Mouse (Mus musculus) lung, embryonic 14.5 days (tissue): ENCODE measurements around the gene Fam117b. TPM values are rescaled to one million over a fixed set of nuclear protein-coding genes. Genes with fewer than 3 reads are reported as not detected.
A peak's percentile ranks its signal among the peaks of the same experiment; 100 is the strongest.

Experiments used
- ATAC-seq: fragments of 200-750 bp; cut with Nextera tagmentation; 2 replicates; pipeline ENCODE4 v1.8.0; 2017; ENCODE audit warnings: mild to moderate bottlenecking, moderate TSS enrichment, moderate library complexity; ENCODE audit not compliant: insufficient read depth
- DNase-seq: peaks from one replicate; pipeline ENCODE4 v3.0.0-alpha.2; 2015
- H3K27ac ChIP-seq: fragments of 300-500 bp; sonication (generic); 2 replicates; pipeline ENCODE4 v1.5.1; 2014; ENCODE audit warnings: low read depth, mild to moderate bottlenecking, moderate library complexity
- H3K27me3 ChIP-seq: fragments of 300-500 bp; sonication (generic); 2 replicates; pipeline ENCODE4 v1.6.1; 2014; ENCODE audit warnings: low read length, control low read depth; ENCODE audit not compliant: insufficient read depth
- H3K36me3 ChIP-seq: fragments of 300-500 bp; sonication (generic); 2 replicates; pipeline ENCODE4 v1.6.1; 2014; ENCODE audit warnings: control low read depth; ENCODE audit not compliant: insufficient read depth
- H3K4me1 ChIP-seq: fragments of 300-500 bp; sonication (generic); 2 replicates; pipeline ENCODE4 v1.6.1; 2014; ENCODE audit warnings: antibody characterized with exemption, control low read depth; ENCODE audit not compliant: insufficient read depth
- H3K4me2 ChIP-seq: fragments of 300-500 bp; sonication (generic); 2 replicates; pipeline ENCODE4 v1.6.1; 2014; ENCODE audit warnings: mild to moderate bottlenecking
- H3K4me3 ChIP-seq: fragments of 300-500 bp; sonication (generic); 2 replicates; pipeline ENCODE4 v1.5.1; 2014; ENCODE audit warnings: low read depth, low read length
- H3K9ac ChIP-seq: fragments of 300-500 bp; sonication (generic); 2 replicates; pipeline ENCODE4 v1.6.1; 2014
- H3K9me3 ChIP-seq: fragments of 300-500 bp; sonication (generic); 2 replicates; pipeline ENCODE4 v1.6.1; 2016; ENCODE audit warnings: low read depth, low read length, control low read depth
- CTCF ChIP-seq: IDR thresholded peaks from 2 replicates; pipeline ENCODE4 v1.5.1; 2016; ENCODE audit warnings: antibody characterized with exemption, low read depth
- WGBS: fragments of 180-500 bp; shearing (Covaris S2); extraction: QIAGEN DNeasy Blood & Tissue Kit; methylation state at CpG from one replicate; pipeline ENCODE4 v1.1.7; 2014; 5-methylcytosine and 5-hydroxymethylcytosine counted together
- polyA plus RNA-seq: library from polyadenylated mRNA; unstranded; fragments of >200 nt; fragmentation: Nextera tagmentation; extraction: Ambion mirVana; gene quantifications from 2 replicates; pipeline ENCODE4 v1.2.1, GENCODE M21; 2014

Gene Fam117b
- polyA plus RNA-seq, 1 experiment from 2014 or later, result 18.7 TPM

DNA sequence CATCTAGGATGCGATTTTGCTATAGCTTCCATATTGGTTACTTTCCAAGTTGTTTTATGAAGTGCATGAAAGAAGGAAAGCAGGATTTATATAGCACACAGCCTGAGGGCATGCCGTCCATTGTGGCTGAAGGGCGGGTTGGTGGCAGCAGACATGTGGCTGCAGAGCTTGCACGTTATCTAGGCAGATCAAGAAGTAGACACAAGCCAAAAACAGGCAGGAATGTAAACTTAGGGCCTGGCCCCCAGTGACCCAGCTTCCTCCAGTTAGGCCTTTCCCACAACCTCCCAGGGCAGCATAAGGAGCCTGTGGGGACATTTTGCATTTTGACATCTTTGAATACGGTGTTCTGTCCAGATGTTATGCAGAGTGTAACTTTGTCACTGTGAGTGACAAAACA lies 31.0 kb downstream of the Fam117b start:
- Histone ChIP-seq H3K27me3 (no peaks in the 10 kb centered on the region), H3K36me3 (no peaks in the 10 kb centered on the region), H3K4me2 (0 out of 2 replicates have a peak overlapping the region, but pooled peaks have one; percentile 11), H3K4me3 (no peak overlapping the region), H3K9ac (no peak overlapping the region), H3K9me3 (no peaks in the 10 kb centered on the region), H3K4me1 (peaks cover 14% of the 10 kb centered on the region), H3K27ac (peak overlapping the region; percentile 66)
- 15% methylated on average over 5 of the region's 5 CpGs for WGBS
- peak; percentile 77 for ATAC-seq
- no peak for TF ChIP-seq CTCF
- peak; percentile 65 for DNase-seq

DNA sequence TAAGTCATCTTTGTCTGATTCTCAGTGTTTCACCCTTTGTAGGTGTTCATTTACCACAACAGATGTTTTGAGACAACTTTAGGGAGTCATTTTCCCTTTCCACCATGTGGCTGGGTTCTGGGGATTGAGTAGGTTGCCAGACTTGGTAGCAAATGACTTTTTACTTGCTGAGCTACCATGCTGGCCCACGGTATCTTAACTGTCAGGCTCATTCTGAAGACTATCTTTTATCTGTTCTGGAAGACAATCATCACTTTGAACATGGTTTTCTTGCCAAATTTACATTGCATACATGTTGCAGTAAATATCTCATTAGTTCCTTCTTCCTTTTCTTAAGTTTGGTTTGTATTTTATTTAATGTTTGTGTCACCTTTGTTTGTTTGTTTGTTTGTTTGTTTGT lies 33.2 kb downstream of the Fam117b start:
- TF ChIP-seq CTCF, result no peak
- no peak for ATAC-seq
- peaks cover 11% of the 10 kb centered on the region; the same call in 1 of the 2 replicates for H3K36me3 ChIP-seq
- no peak overlapping the region for H3K9ac ChIP-seq
- peaks cover 14% of the 10 kb centered on the region for H3K4me1 ChIP-seq
- DNase-seq, result no peak
- no peak overlapping the region for H3K4me3 ChIP-seq
- WGBS, result 54% methylated on average over 1 of the region's 1 CpGs
- no peaks in the 10 kb centered on the region for H3K27me3 ChIP-seq
- H3K4me2 ChIP-seq, result no peak overlapping the region
- no peak overlapping the region for H3K27ac ChIP-seq
- no peaks in the 10 kb centered on the region for H3K9me3 ChIP-seq

GRCm38 (mm10) chr1:59947509-59947908 lies 34.7 kb downstream of the Fam117b start:
- Histone ChIP-seq H3K4me1 (peaks cover 8% of the 10 kb centered on the region), H3K36me3 (peaks cover 13% of the 10 kb centered on the region; the same call in 1 of the 2 replicates), H3K9ac (no peak overlapping the region), H3K27ac (no peak overlapping the region), H3K27me3 (no peaks in the 10 kb centered on the region), H3K9me3 (no peaks in the 10 kb centered on the region), H3K4me3 (no peak overlapping the region), H3K4me2 (no peak overlapping the region)
- ATAC-seq, result no peak
- WGBS, result 98% methylated on average over 4 of the region's 4 CpGs
- no peak for TF ChIP-seq CTCF
- DNase-seq, result no peak

DNA sequence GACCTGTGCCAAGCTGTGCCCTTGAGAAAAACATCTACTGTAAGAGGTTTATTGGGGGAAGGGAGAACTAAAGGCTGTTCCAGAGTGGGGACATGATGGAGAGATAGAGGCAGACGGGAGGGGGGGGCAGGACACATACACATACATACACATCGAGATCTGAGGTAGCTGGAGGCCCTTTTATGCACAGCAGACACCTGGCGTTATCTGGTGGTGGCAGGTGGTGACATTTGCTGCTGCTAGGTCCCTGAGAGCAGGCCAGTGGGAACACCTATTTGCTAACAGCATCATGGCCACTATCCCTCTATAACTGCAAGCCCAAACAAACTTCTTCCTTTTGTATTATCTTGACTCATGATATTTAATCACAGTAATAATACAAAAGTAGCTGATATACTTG lies 44.4 kb downstream of the Fam117b start:
- H3K4me1 ChIP-seq, result no peaks in the 10 kb centered on the region
- H3K27me3 ChIP-seq, result no peaks in the 10 kb centered on the region
- no peak overlapping the region for H3K4me2 ChIP-seq
- H3K27ac ChIP-seq, result no peak overlapping the region
- no peak for DNase-seq
- 78% methylated on average over 3 of the region's 3 CpGs for WGBS
- no peak for TF ChIP-seq CTCF
- H3K36me3 ChIP-seq, result peaks cover 28% of the 10 kb centered on the region; the same call in 1 of the 2 replicates
- no peaks in the 10 kb centered on the region for H3K9me3 ChIP-seq
- no peak overlapping the region for H3K4me3 ChIP-seq
- no peak overlapping the region for H3K9ac ChIP-seq
- ATAC-seq, result no peak

DNA sequence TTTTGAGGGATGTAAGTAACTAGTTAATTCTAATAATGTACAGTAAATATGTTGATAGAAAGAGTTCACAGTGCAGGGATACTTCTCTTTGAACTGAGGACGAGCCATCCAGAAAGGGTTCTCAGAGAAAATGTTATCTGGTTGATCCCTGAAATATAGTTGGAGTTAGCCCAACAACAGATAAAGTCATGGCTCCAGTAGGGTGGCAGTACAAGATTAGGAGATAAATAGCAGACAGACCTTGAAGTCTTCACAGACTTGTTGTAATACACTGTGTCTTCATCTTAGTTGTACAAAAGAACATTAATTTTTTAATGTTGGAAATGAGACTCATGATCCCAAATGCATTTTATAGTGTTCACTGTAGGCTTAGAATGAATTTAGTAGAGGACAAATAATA lies 47.1 kb downstream of the Fam117b start:
- peaks cover 29% of the 10 kb centered on the region; the same call in 1 of the 2 replicates for H3K36me3 ChIP-seq
- no peak overlapping the region for H3K9ac ChIP-seq
- 76% methylated on average over 1 of the region's 1 CpGs for WGBS
- ATAC-seq, result no peak
- no peak overlapping the region for H3K4me2 ChIP-seq
- H3K4me3 ChIP-seq, result no peak overlapping the region
- H3K27me3 ChIP-seq, result no peaks in the 10 kb centered on the region
- no peak for TF ChIP-seq CTCF
- no peaks in the 10 kb centered on the region for H3K4me1 ChIP-seq
- no peak overlapping the region for H3K27ac ChIP-seq
- DNase-seq, result no peak
- H3K9me3 ChIP-seq, result no peaks in the 10 kb centered on the region

DNA sequence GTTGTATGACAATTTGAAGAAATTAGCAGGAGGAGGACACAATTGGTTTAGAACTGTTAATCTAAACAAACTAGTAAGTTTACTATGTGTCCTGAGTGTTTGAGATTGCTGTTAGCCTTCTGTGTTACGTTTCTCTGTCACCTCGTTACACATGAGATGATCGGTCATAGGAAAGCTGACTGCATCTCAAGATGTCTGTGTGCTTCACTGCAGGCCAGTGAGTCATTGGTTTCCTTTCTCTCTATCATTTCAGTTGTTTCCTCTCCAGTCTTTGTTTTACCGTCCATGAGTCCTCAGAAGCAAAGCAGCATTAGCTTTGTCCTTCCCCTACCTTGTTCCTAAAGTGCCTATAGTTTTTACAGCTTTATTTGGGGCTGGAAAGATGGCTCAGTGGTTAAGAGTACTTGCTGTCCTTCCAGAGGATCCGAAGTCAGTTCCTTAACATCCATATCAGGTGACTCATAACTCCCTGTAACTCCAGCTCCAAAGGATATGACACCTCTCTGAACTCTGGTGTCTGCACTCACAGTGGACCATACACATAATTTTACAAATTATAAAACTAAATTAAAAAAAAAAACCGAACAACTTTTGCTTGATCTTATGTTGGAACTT lies 53.5 kb downstream of the Fam117b start:
- H3K4me2 ChIP-seq, result no peak overlapping the region
- 53% methylated on average over 6 of the region's 6 CpGs for WGBS
- no peaks in the 10 kb centered on the region for H3K9me3 ChIP-seq
- no peaks in the 10 kb centered on the region for H3K27me3 ChIP-seq
- DNase-seq (peak; percentile 30), ATAC-seq (no peak)
- no peak overlapping the region for H3K4me3 ChIP-seq
- H3K36me3 ChIP-seq, result peaks cover 37% of the 10 kb centered on the region
- TF ChIP-seq CTCF, result no peak
- no peaks in the 10 kb centered on the region for H3K4me1 ChIP-seq
- peak overlapping the region; percentile 55; the same call in 1 of the 2 replicates for H3K27ac ChIP-seq
- H3K9ac ChIP-seq, result no peak overlapping the region

DNA sequence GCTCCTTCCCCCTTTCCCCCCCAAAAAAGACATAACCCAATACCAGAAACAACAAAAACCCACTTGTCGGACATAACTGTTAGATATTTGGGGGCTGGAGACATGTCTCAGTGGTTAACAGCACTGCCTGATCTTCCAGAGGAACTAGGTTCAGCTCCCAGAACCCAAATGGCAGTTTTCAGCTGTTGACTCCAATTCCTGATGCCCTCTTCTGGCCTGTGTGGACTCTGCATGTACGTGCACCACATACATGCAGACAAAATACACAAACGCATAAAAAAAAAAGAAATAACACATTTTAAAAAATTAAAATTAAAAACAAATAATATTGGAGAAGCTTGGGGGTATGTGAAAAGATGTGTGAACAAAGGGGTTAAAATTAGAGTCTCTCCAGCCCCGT lies 54.5 kb downstream of the Fam117b start:
- Histone ChIP-seq H3K9ac (no peak overlapping the region), H3K9me3 (no peaks in the 10 kb centered on the region), H3K4me2 (no peak overlapping the region), H3K36me3 (peaks cover 41% of the 10 kb centered on the region), H3K4me1 (no peaks in the 10 kb centered on the region), H3K27ac (no peak overlapping the region), H3K27me3 (no peaks in the 10 kb centered on the region), H3K4me3 (no peak overlapping the region)
- 87% methylated on average over 4 of the region's 4 CpGs for WGBS
- ATAC-seq, result no peak
- TF ChIP-seq CTCF, result peak; percentile 60
- peak; percentile 52 for DNase-seq

- Histone ChIP-seq H3K4me2 (no peak overlapping the region), H3K27me3 (no peaks in the 10 kb centered on the region), H3K4me1 (no peaks in the 10 kb centered on the region), H3K9ac (no peak overlapping the region), H3K9me3 (no peaks in the 10 kb centered on the region; the same call in 1 of the 2 replicates), H3K36me3 (peaks cover 23% of the 10 kb centered on the region), H3K4me3 (no peak overlapping the region), H3K27ac (no peak overlapping the region)
- no peak for TF ChIP-seq CTCF
- ATAC-seq (no peak), DNase-seq (no peak)
Measured at GRCm38 (mm10) chr1:59986626-59987025, 73.8 kb downstream of the Fam117b start.
